In the genomic region with DNA sequence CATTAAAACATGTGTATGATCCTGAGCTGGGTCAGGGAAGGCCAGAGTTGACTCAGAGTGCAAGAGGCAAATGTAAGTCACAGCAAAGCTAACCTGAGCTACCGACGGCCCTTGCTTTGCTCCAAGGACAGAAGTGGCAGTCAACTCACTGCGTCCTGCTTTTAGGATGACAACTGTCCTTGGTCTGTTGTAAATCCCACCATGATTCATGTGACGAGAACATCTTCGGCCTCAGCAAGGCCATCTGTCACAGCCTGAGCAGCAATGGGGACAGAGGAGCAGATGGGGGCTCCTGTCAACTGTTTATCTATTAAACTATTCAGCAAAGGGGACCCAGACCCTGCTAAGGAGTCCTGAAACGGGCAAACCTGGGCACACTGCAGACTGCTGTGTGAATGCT, we compare ENCODE assay signal across 16 mouse cellular contexts. TPM values are rescaled to one million over a fixed set of nuclear protein-coding genes. Genes with fewer than 3 reads are reported as not detected.
DNase-seq lines count a peak whose midpoint lies in the region.
"Had no signal": no experiment of that assay in that cellular context is flagged by ENCODE, and none has a peak within 500 bp of the region (broad histone marks: within the 10 kb centered on the region; RNA-seq: fewer than 3 reads in every experiment).

No protein-coding gene starts in this region.

- DNase-seq in heart, adult 11 months: peak; percentile 72
- DNase-seq in heart, adult 8-10 months (ENCODE audit: low spot score): no peak
- peak; percentile 20 for DNase-seq in adrenal gland, postnatal 10 days
- peak; percentile 12 for DNase-seq in adrenal gland, postnatal 25 days
- no peak for DNase-seq in thymus, postnatal 25 days
- no peak for DNase-seq in gastrocnemius, postnatal 36 days
- DNase-seq: cerebellum, adult 11-12 months; cerebellum, adult 8-10 months; cerebellum, postnatal 10 days; cerebellum, postnatal 36 days; embryo, embryonic 11 days; gastrocnemius, postnatal 25 days; heart, postnatal 10 days; heart, postnatal 36 days; kidney, adult 18-20 months had no signal

- intact Hi-C loops in gastrocnemius, postnatal 36 days (cut with DNase I): no loop called here

RNA-seq across cellular contexts. Expression of gene Map3k9, which starts 15.6 kb away (rescaled TPM):
- total RNA-seq in heart, adult 8-10 months (2022): under 1 TPM; 0.09 to 0.26 (median 0.18) TPM
- total RNA-seq in adrenal gland, postnatal 10 days (2021): 1 to 10 TPM; 1.1 to 2.0 TPM
- 2.2 and 2.6 TPM in 2 replicates for total RNA-seq in adrenal gland, postnatal 25 days (2021)
- total RNA-seq in gastrocnemius, postnatal 36 days (2021): under 1 TPM; 0.07 to 0.10 TPM
- total RNA-seq: MEL had no signal

Comparison
In these comparisons a context has a peak if more than half of its experiments do, and no peak if none do; other contexts are left out.
1. DNase-seq: peak in heart, adult 11 months (single experiment), adrenal gland, postnatal 10 days (single experiment) and adrenal gland, postnatal 25 days (single experiment); none in heart, adult 8-10 months (single experiment), thymus, postnatal 25 days (single experiment) and gastrocnemius, postnatal 36 days (0 of 2).